Mouse (Mus musculus) monocyte, adult 5-6 weeks (primary cell): ENCODE data around the gene Mettl3. TPM values are rescaled to one million over a fixed set of nuclear protein-coding genes. Genes with fewer than 3 reads are reported as not detected.
A peak's percentile ranks its signal among the peaks of the same experiment; 100 is the strongest.
"Not testable (repeated sequence)": the region's sequence is repeated elsewhere in the genome, so short reads cannot be mapped to it uniquely, and the experiment has no call there.

ENCODE experiments used
- ATAC-seq: fragments of 153-309, 156-312 bp; replicated peaks from 2 replicates; pipeline ENCODE4 v1.8.0; 2017; ENCODE audit warnings: mild to moderate bottlenecking; ENCODE audit not compliant: low TSS enrichment, insufficient number of reproducible peaks, severe bottlenecking, poor library complexity, low FRiP score
- total RNA-seq: library from RNA; stranded (forward); fragments of 200-1000, 200-491, 200-594 nt; gene quantifications from 3 replicates; pipeline ENCODE4 v1.2.3, GENCODE M21; 2017

Gene Mettl3
- 31.5 to 70.4 TPM (median 65.5 TPM) in 3 replicates for total RNA-seq

GRCm38 (mm10) chr14:52304644-52305271 is at the start of gene Mettl3:
Mettl3 (minus strand) TSS chr14:52305128.
- ATAC-seq, result peak; percentile 98

- no peak for ATAC-seq
Observed at GRCm38 (mm10) chr14:52339512-52339852, 34.6 kb upstream of the Mettl3 start.

GRCm38 (mm10) chr14:52338751-52339511 is 34.0 kb upstream of the Mettl3 start:
- ATAC-seq, result peak; percentile 92

GRCm38 (mm10) chr14:52332171-52332570 is 27.2 kb upstream of the Mettl3 start:
- ATAC-seq, result no peak

GRCm38 (mm10) chr14:52331069-52331750 is 26.3 kb upstream of the Mettl3 start:
- ATAC-seq, result no peak

- no peak for ATAC-seq
Observed at GRCm38 (mm10) chr14:52327910-52328812, 23.2 kb upstream of the Mettl3 start, which contains the start of gene Sall2. Sall2 (minus strand) TSS chr14:52328762.

GRCm38 (mm10) chr14:52327375-52327901 is 22.5 kb upstream of the Mettl3 start:
- no peak for ATAC-seq

GRCm38 (mm10) chr14:52325890-52326289 is 21.0 kb upstream of the Mettl3 start:
- ATAC-seq, result no peak

GRCm38 (mm10) chr14:52319361-52319760 is 14.4 kb upstream of the Mettl3 start:
- ATAC-seq, result no peak

GRCm38 (mm10) chr14:52316441-52317225 is 11.7 kb upstream of the Mettl3 start:
- ATAC-seq, result no peak

GRCm38 (mm10) chr14:52315792-52316440 is 11.0 kb upstream of the Mettl3 start:
- no peak for ATAC-seq

GRCm38 (mm10) chr14:52315283-52315780 is 10.4 kb upstream of the Mettl3 start:
- no peak for ATAC-seq

GRCm38 (mm10) chr14:52314808-52315150 is 9.9 kb upstream of the Mettl3 start:
- ATAC-seq, result no peak

GRCm38 (mm10) chr14:52313931-52314807 is 9.2 kb upstream of the Mettl3 start:
- ATAC-seq, result peak; percentile 29

GRCm38 (mm10) chr14:52310906-52311305 is 6.0 kb upstream of the Mettl3 start:
- ATAC-seq, result no peak

- not testable (repeated sequence) for ATAC-seq
Observed at GRCm38 (mm10) chr14:52310343-52310742, 5.4 kb upstream of the Mettl3 start.
